Mouse (Mus musculus) CH12.LX (cell line): Measurements from ENCODE around the gene Gmfg. TPM values are rescaled to one million over a fixed set of nuclear protein-coding genes. Genes with fewer than 3 reads are reported as not detected.

Source experiments
- DNase-seq: peaks from one replicate; pipeline ENCODE4 v3.0.0-alpha.2; 2013; ENCODE audit errors: extremely low read depth
- H3K27ac ChIP-seq: 2 replicates; pipeline ENCODE4 v1.5.1; 2012; ENCODE audit warnings: low read depth, mild to moderate bottlenecking, control low read depth, moderate library complexity; ENCODE audit not compliant: insufficient read depth
- H3K27me3 ChIP-seq: replicated peaks from 2 replicates; pipeline ENCODE3; 2012; ENCODE audit warnings: inconsistent platforms
- H3K36me3 ChIP-seq, 2 experiments: replicated peaks in 1 of 2; 2 replicates each; pipeline versions ENCODE3 to v1.6.1; 2012; ENCODE audit warnings: inconsistent platforms in 1 of 2, low read length in 1 of 2, mild to moderate bottlenecking in 1 of 2, mixed read lengths in 1 of 2, moderate library complexity in 1 of 2; ENCODE audit not compliant: control insufficient read depth in 1 of 2, insufficient read depth in 1 of 2
- H3K4me1 ChIP-seq, 2 experiments: 2 replicates each; pipeline ENCODE4 v1.6.1; 2012; ENCODE audit warnings: inconsistent platforms in 1 of 2, moderate library complexity in 1 of 2; ENCODE audit not compliant: insufficient read depth in 2 of 2, control insufficient read depth in 1 of 2
- H3K4me2 ChIP-seq: 2 replicates; pipeline ENCODE4 v1.6.1; 2012; ENCODE audit warnings: low read depth, mild to moderate bottlenecking, control low read depth; ENCODE audit not compliant: poor library complexity, insufficient read depth, severe bottlenecking
- H3K4me3 ChIP-seq, 3 experiments: fragments of 150-350 bp in 1 of 3; sonication (generic) in 1 of 3; replicated peaks in 1 of 3; 2 replicates each; pipeline versions ENCODE3 to v1.5.1; 2011 to 2012; ENCODE audit warnings: low read depth in 2 of 3, low read length in 2 of 3, mild to moderate bottlenecking in 2 of 3, moderate library complexity in 2 of 3, control low read depth in 1 of 3, improper control_type of control experiment in 1 of 3, inconsistent platforms in 1 of 3, mixed read lengths in 1 of 3; ENCODE audit not compliant: poor library complexity in 1 of 3
- H3K79me2 ChIP-seq: replicated peaks from 2 replicates; pipeline ENCODE4 v1.6.1; 2012; ENCODE audit warnings: mild to moderate bottlenecking, moderate library complexity; ENCODE audit not compliant: control insufficient read depth, poor library complexity, insufficient read depth, severe bottlenecking; ENCODE audit errors: extremely low read depth
- H3K9ac ChIP-seq: 2 replicates; pipeline ENCODE4 v1.6.1; 2012; ENCODE audit warnings: low read depth, mild to moderate bottlenecking, control low read depth, moderate library complexity; ENCODE audit not compliant: insufficient read depth
- H3K9me3 ChIP-seq: replicated peaks from 2 replicates; pipeline ENCODE3; 2012; ENCODE audit warnings: low read length, inconsistent platforms, mixed read lengths
- BHLHE40 ChIP-seq: IDR thresholded peaks from 2 replicates; pipeline ENCODE4 v1.6.1; 2011; ENCODE audit warnings: mild to moderate bottlenecking, low read depth, low read length, improper control_type of control experiment
- CHD1 ChIP-seq: IDR thresholded peaks from 2 replicates; pipeline ENCODE4 v1.6.1; 2012; ENCODE audit warnings: low read depth, low read length, improper control_type of control experiment, inconsistent platforms
- CTCF ChIP-seq, 2 experiments: IDR thresholded peaks in 1 of 2; conservative IDR thresholded peaks in 1 of 2; 2 replicates each; pipeline ENCODE4 v1.5.1; 2011 to 2012; ENCODE audit warnings: low read depth in 2 of 2, low read length in 2 of 2, improper control_type of control experiment in 1 of 2, inconsistent platforms in 1 of 2, mild to moderate bottlenecking in 1 of 2, moderate library complexity in 1 of 2
- ELF1 ChIP-seq: IDR thresholded peaks from 2 replicates; pipeline ENCODE4 v1.6.1; 2014; ENCODE audit warnings: low read depth, mild to moderate bottlenecking, inconsistent platforms, low read length, improper control_type of control experiment
- EP300 ChIP-seq: IDR thresholded peaks from 2 replicates; pipeline ENCODE4 v1.6.1; 2011; ENCODE audit warnings: low read length, improper control_type of control experiment
- ETS1 ChIP-seq: conservative IDR thresholded peaks from 2 replicates; pipeline ENCODE4 v1.6.1; 2012; ENCODE audit warnings: low read depth, mild to moderate bottlenecking, inconsistent platforms, low read length, improper control_type of control experiment, moderate library complexity
- GABPA ChIP-seq: IDR thresholded peaks from 2 replicates; pipeline ENCODE4 v1.6.1; 2012; ENCODE audit warnings: low read depth, low read length, improper control_type of control experiment, inconsistent platforms; ENCODE audit not compliant: insufficient replicate concordance
- HCFC1 ChIP-seq: IDR thresholded peaks from 2 replicates; pipeline ENCODE4 v1.6.1; 2012; ENCODE audit warnings: low read depth, mild to moderate bottlenecking, inconsistent platforms, low read length, improper control_type of control experiment
- JUND ChIP-seq: conservative IDR thresholded peaks from 2 replicates; pipeline ENCODE4 v1.6.1; 2011; ENCODE audit warnings: low read depth, low read length, improper control_type of control experiment
- MAX ChIP-seq: IDR thresholded peaks from 2 replicates; pipeline ENCODE4 v1.6.1; 2011; ENCODE audit warnings: low read length, improper control_type of control experiment
- MAZ ChIP-seq: IDR thresholded peaks from 2 replicates; pipeline ENCODE4 v1.6.1; 2012; ENCODE audit warnings: low read depth, mild to moderate bottlenecking, inconsistent platforms, low read length, improper control_type of control experiment, moderate library complexity
- MEF2A ChIP-seq: IDR thresholded peaks from 2 replicates; pipeline ENCODE4 v1.6.1; 2014; ENCODE audit warnings: low read depth, mild to moderate bottlenecking, inconsistent platforms, low read length, improper control_type of control experiment, borderline replicate concordance
- MXI1 ChIP-seq: IDR thresholded peaks from 2 replicates; pipeline ENCODE4 v1.6.1; 2011; ENCODE audit warnings: mild to moderate bottlenecking, low read depth, low read length, improper control_type of control experiment
- MYC ChIP-seq: IDR thresholded peaks from 2 replicates; pipeline ENCODE4 v1.6.1; 2011; ENCODE audit warnings: low read depth, mild to moderate bottlenecking, improper control_type of control experiment, low read length
- NELFE ChIP-seq: IDR thresholded peaks from 2 replicates; pipeline ENCODE4 v1.6.1; 2011; ENCODE audit warnings: low read depth, low read length, improper control_type of control experiment
- PAX5 ChIP-seq: IDR thresholded peaks from 2 replicates; pipeline ENCODE4 v1.6.1; 2012; ENCODE audit warnings: low read length, inconsistent platforms, mixed read lengths
- POLR2A ChIP-seq: IDR thresholded peaks from 2 replicates; pipeline ENCODE4 v1.6.1; 2011; ENCODE audit warnings: low read depth, mild to moderate bottlenecking, improper control_type of control experiment, low read length
- POLR2AphosphoS2 ChIP-seq: IDR thresholded peaks from 2 replicates; pipeline ENCODE4 v1.6.1; 2011; ENCODE audit warnings: low read depth, low read length, improper control_type of control experiment
- RAD21 ChIP-seq: IDR thresholded peaks from 2 replicates; pipeline ENCODE4 v1.6.1; 2011; ENCODE audit warnings: low read depth, mild to moderate bottlenecking, low read length, improper control_type of control experiment, moderate library complexity
- RCOR1 ChIP-seq: conservative IDR thresholded peaks from 2 replicates; pipeline ENCODE4 v1.6.1; 2012; ENCODE audit warnings: low read depth, mild to moderate bottlenecking, inconsistent platforms, low read length, improper control_type of control experiment
- SMC3 ChIP-seq: IDR thresholded peaks from 2 replicates; pipeline ENCODE4 v1.6.1; 2011; ENCODE audit warnings: low read depth, low read length, improper control_type of control experiment
- TCF12 ChIP-seq: IDR thresholded peaks from 2 replicates; pipeline ENCODE4 v1.6.1; 2014; ENCODE audit warnings: low read depth, mild to moderate bottlenecking, inconsistent platforms, low read length, improper control_type of control experiment
- USF1 ChIP-seq: IDR thresholded peaks from 2 replicates; pipeline ENCODE4 v1.6.1; 2014; ENCODE audit warnings: low read depth, mild to moderate bottlenecking, inconsistent platforms, low read length, improper control_type of control experiment
- USF2 ChIP-seq: conservative IDR thresholded peaks from 2 replicates; pipeline ENCODE4 v1.6.1; 2011; ENCODE audit warnings: low read depth, low read length, improper control_type of control experiment
- ZMIZ1 ChIP-seq: IDR thresholded peaks from 2 replicates; pipeline ENCODE4 v1.6.1; 2012; ENCODE audit warnings: low read depth, mild to moderate bottlenecking, inconsistent platforms, low read length, improper control_type of control experiment
- ZNF384 ChIP-seq: IDR thresholded peaks from 2 replicates; pipeline ENCODE4 v1.6.1; 2012; ENCODE audit warnings: low read depth, low read length, improper control_type of control experiment, inconsistent platforms
- dilution Hi-C: fragments of 300-500 bp; cut with MboI; formaldehyde crosslinking; loops from 2 replicates; pipeline ENCODE4 v1.14.3; 2020; ENCODE audit warnings: low sequenced_read_pairs; ENCODE audit not compliant: extremely low pct_unique_long_range_greater_than_20kb, extremely low pct_ligation_motif_present
- in situ Hi-C: fragments of 300-500 bp; cut with MboI; formaldehyde crosslinking; loops from 3 replicates; pipeline ENCODE4 v1.14.3; 2019; ENCODE audit warnings: low sequenced_read_pairs, low pct_ligation_motif_present, low pct_unique_long_range_greater_than_20kb, mixed read lengths
- polyA plus RNA-seq: library from polyadenylated mRNA; unstranded; fragments of >175 nt; gene quantifications from 2 replicates; pipeline ENCODE4 v1.2.1, GENCODE M21; 2012; ENCODE audit warnings: low read depth; ENCODE audit not compliant: insufficient read length
- total RNA-seq, 2 experiments: library from RNA; depleted of rRNA; stranded (reverse); fragments of 300-350 nt in 1 of 2; fragments of >200 nt in 1 of 2; gene quantifications; 2 replicates each; pipeline ENCODE4 v1.2.3; 2012 to 2014

Gene Gmfg
- total and polyA plus RNA-seq, 3 experiments, result 45.1 to 87.9 (median 52.3) TPM

- TF ChIP-seq MEF2A (no peak), SMC3 (peak; percentile 12; the same call in 1 of the 2 replicates), RCOR1 (no peak), MXI1 (no peak), CTCF (conservative IDR thresholded peaks at IDR 0.05 in 1 of 2, IDR thresholded peaks at IDR 0.05 in 1 of 2; ENCODE audit: low read depth in 2 of 2, low read length in 2 of 2) (peak; percentile 14 to 32; a peak in 3 of 4 replicates), ZNF384 (no peak), BHLHE40 (no peak), GABPA (no peak), RAD21 (peak; percentile 5), PAX5 (no peak), ELF1 (no peak), POLR2AphosphoS2 (no peak), USF2 (no peak), CHD1 (no peak), JUND (no peak), MAX (no peak), ETS1 (no peak)
- dilution Hi-C loops, result no loop called here
Observed at GRCm38 (mm10) chr7:28417368-28417767, 19.9 kb upstream of the Gmfg start.

GRCm38 (mm10) chr7:28418096-28418670 is 19.1 kb upstream of the Gmfg start:
- peaks cover 56 to 97% of the 10 kb centered on the region in 2 experiments for H3K36me3 ChIP-seq
- H3K27ac ChIP-seq, result no peak overlapping the region

More at GRCm38 (mm10) chr7:28417368-28417767, 19.9 kb upstream of the Gmfg start:
- Histone ChIP-seq H3K4me1 (no peaks in the 10 kb centered on the region; a peak in 1 of 4 replicates), H3K4me2 (no peak overlapping the region), H3K79me2 (0 out of 2 replicates have a peak, but pooled peaks cover 2% of the 10 kb centered on the region), H3K36me3 (peaks cover 55 to 97% of the 10 kb centered on the region in 2 experiments), H3K27ac (no peak overlapping the region), H3K9ac (no peak overlapping the region), H3K9me3 (peaks cover 4% of the 10 kb centered on the region), H3K4me3 (no peak overlapping the region), H3K27me3 (no peaks in the 10 kb centered on the region)
- in situ Hi-C loops, result no loop called here
- no peak for DNase-seq

More at GRCm38 (mm10) chr7:28418096-28418670, 19.1 kb upstream of the Gmfg start:
- DNase-seq, result no peak
- Histone ChIP-seq H3K9ac (no peak overlapping the region), H3K27me3 (no peaks in the 10 kb centered on the region), H3K4me3 (no peak overlapping the region), H3K4me1 (peaks cover 3 to 7% of the 10 kb centered on the region in 2 experiments), H3K9me3 (peaks cover 4% of the 10 kb centered on the region), H3K4me2 (no peak overlapping the region), H3K79me2 (0 out of 2 replicates have a peak, but pooled peaks cover 2% of the 10 kb centered on the region)
- TF ChIP-seq POLR2AphosphoS2 (no peak), POLR2A (no peak), ZNF384 (no peak), RAD21 (no peak), MYC (no peak), RCOR1 (no peak), USF2 (no peak), USF1 (no peak), ZMIZ1 (no peak), MAZ (no peak), TCF12 (no peak), NELFE (no peak), EP300 (no peak), HCFC1 (no peak), CTCF (conservative IDR thresholded peaks at IDR 0.05 in 1 of 2, IDR thresholded peaks at IDR 0.05 in 1 of 2; ENCODE audit: low read depth in 2 of 2, low read length in 2 of 2) (no peak)
- dilution Hi-C loops (no loop called here), in situ Hi-C loops (no loop called here)
